Mouse (Mus musculus) spleen, embryonic (tissue): ENCODE data around the gene Caml.

Source experiments
- CTCF ChIA-PET: fragments of 350-600 bp; sonication (Branson Sonifier 250); formaldehyde crosslinking; loops from one replicate; lab custom pipeline; 2022; lab: Charles Lee

Caml gene

DNA sequence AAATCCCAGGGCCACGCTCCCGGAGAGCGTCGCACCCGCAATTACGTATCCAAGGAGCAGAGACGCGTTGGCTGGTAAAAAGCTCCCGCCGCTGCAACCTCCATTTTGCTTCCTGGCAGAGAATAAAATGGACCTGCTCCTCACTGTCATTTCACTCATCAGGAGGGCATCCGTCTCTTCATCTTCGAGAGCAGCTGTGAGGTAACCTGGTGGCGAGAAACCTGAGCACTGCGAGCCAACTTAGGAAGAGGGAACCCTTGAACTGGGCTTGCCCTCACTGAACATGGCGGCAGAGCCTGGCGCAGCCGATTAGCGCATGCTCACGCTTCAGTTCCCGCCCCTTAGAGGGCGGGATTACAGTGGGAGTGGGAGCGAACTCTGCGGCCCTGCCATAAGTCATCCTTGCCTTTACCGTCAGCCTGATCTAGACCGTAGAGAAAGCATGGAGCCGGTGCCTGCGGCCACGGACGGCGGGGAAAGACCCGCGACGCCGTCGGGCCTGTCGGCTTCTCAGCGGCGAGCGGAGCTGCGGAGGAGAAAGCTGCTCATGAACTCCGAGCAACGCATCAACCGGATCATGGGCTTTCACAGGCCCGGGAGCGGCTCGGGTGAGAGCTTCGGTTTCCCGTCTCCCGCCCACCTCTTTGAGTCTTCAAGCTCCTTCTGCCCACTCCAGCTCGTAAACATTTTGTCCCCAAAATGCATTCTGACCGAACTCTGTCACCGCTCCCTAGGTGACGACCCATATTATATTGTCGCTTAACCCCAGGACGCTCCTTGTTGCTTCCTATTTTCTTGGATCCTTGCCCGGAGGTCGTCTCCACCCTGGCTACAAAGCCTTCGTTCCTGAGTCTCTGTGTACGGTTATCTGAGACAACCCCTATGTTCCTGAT, at the start of gene Caml:
Gene Caml (plus strand): TSS at position 357 of the 893 bp plus-strand sequence.
- CTCF ChIA-PET: no interaction called here

DNA sequence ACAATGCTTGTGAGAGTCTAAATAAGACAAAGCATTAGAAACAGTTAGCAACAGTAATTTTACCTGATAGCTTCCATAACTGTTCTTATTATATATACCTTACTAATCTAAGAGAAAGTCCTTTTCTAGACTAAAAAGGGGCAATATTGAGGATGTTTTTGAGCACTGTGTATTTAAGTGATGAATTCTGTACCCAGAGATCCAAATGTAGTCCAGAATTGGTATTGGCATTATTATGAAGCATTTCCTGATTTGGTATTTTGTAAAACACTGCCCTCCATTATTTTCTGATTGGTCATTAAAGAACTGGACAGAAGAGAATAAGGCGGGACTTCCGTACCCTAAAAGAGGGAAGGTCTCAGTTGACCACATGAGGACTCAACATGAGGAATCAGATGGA, 49.4 kb upstream of the Caml start, which contains the start of gene Tmed9:
Gene Tmed9 (plus strand): TSS at position 301 of the 400 bp plus-strand sequence.
- CTCF ChIA-PET: interaction anchor here (0.7 kb wide), 1 partner anchor 588 kb away, joined by 4 read pairs; no protein-coding TSS in a partner anchor

DNA sequence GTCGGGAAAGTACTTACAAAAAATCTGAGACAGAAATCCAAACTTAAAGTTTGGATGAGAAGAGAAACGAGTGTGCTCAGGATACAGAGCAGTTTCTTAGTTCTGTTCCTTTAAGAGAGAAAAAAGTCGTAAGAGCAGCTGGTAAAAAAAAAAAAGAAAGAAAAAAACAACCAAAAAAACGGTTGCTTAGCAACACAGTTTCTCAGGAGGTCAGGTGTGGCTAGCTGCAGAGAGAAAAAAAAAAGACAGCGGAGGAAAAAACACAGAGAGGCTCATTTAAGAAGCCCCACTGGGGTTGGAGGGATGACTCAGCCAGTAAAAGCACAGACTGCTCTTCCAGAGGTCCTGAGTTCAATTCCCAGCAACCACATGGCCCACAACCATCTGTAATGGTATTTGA, 48.5 kb upstream of the Caml start:
- CTCF ChIA-PET: no interaction called here

DNA sequence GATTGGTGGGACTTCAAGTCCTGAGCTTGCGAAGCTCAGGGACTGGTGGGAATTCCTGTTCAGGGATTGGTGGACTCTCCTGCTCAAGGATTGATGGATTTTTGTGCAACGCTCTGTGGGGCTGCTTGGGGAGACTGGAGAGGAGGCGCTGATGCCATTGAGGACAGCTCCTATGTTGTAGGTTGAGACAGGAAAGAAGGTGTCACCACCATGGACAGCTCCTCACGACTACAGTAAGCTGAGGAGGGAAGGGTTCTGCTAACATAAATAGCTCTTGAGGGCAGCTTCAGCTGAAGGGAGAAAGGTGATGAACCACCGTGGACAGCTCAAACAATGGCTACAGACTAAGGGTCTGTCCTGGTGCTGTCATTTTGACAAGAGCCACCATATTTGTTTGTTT, 46.9 kb upstream of the Caml start:
- CTCF ChIA-PET: no interaction called here

DNA sequence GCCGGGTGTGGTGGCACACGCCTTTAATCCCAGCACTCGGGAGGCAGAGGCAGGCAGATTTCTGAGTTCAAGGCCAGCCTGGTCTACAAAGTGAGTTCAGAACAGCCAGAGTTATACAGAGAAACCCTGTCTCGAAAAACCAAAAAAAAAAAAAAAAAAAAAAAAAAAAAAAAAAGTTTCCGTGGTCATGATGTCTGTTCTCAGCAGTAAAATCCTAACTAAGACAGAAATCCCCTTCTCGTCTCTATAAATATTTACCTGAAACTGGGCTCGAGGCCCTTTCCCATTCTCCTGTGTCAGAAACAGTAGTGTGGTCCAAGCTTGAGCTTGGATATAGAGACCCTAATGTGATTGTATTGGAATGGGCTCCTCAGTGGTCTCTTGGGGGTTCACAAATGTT, 45.9 kb upstream of the Caml start:
- CTCF ChIA-PET: interaction anchor here (0.6 kb wide), 1 partner anchor 64 kb away, joined by 3 read pairs; no protein-coding TSS in a partner anchor

DNA sequence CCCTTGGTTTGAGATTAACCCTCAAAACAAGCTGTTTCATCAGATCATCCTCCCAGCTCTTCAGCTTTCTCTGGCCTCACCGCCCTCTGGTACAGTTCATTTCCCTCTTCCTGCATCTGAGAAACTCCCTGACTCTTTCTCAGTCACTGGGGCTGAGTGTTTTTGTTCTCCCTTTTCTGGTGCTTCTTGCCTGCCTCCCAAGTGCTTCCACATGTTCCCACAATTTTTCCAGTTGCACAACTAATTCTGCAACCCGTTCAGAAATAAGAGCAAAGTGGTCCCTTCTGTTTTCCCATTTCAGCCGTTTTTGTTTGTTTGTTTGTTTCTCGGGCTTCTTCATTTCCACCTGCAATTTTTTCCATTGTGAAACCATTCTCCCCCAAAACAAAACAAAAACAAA, 44.7 kb upstream of the Caml start:
- CTCF ChIA-PET: no interaction called here

DNA sequence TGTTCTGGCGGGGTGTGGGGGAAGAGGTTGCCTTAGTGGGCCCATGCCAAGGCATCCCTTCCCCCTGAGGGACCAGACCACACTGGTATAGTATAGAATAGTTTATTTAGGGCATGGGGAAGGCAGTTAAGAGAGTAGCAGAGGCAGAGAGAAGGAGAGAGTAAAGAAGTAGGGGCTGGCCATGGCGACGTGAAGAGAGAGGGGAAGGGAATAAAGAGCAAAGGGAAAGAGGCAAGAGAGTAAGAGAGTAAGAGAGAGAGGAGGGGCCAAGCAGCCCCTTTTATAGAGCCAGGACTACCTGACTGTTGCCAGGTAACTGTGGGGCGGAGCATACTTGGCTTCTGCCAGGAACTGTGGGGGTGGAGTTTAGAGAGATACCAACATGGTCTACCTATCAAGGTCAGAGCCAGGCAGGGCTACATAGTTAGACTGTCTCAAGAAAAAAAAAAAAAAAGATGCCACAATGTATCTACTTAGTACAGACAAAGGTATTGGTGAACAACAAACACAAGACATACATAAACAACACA, 30.8 kb upstream of the Caml start:
- CTCF ChIA-PET: no interaction called here

DNA sequence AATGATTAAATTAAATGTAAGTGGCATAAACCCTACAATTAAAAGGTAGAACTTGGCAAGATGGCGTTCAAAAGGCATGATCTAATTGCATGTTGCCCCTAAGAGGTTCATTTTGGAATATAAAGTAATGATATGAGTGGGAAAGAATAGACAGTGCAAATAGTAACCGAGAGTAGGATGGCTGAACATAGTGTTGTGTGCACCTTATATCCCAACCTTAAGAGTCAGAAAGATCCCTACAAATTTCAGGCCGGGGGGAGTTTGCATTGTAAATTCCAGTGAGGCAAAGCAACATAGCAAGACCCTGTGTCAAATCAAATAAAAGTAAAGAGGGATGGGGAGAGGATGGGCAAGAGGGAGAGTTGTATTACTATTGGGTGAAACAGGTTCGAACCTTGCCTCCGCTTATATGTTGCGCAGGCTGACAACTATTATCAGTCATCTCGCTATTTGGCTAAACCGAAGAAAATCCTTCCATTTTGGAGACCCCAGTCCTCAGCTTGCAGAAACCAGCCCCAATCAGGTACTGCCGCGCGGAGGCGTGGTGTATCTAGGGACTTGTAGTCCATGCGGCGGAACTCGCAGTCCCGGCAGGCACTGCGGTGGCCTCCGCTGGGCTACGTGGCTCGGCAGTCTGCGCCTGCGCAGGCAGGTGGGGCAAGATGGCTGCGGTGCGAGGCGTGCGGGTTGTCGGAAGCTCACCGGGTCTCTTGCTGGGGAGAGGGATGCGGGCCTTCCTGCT, 30.1 kb upstream of the Caml start:
- CTCF ChIA-PET: interaction anchor here (0.9 kb wide), 1 partner anchor 34 kb away, joined by 3 read pairs; no protein-coding TSS in a partner anchor

DNA sequence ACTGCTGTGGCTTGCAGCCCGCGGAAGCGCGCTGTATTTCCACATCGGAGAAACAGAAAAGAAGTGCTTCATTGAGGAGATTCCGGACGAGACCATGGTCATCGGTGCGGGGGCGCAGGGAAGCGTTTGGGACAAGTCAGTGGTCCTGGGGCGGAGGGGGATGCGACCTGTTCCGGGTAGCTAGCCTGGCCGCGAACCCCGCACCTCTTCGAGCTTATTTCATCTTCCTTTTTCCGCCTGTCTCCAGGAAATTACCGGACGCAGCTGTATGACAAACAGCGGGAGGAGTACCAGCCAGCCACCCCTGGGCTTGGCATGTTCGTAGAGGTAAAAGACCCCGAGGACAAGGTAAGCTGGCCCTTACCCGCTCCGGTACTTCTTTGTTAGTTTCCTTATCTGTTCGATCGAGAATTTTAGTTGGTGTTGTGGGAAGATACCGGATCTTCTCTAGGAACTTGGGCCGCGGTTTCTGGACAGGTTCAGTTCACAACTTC, 29.5 kb upstream of the Caml start:
- CTCF ChIA-PET: interaction anchor here (0.9 kb wide), 1 partner anchor 33 kb away, joined by 3 read pairs; no protein-coding TSS in a partner anchor

DNA sequence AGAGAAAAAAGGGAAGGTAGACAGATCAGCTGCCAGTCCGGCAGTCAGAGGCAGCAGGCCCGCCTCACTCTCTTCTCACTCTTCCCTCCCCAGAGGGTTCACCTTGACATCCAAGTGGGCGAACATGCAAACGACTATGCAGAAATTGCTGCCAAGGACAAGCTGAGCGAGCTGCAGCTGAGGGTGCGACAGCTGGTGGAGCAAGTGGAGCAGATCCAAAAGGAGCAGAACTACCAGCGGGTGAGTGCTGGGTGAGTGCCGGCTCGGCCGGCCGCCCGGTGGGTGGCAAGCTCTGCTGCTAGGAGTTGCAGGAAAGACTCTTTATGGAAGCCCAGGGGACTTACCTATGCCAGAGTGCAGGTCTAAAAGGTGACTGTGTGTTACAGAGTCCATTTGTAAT, 27.4 kb upstream of the Caml start:
- CTCF ChIA-PET: no interaction called here

DNA sequence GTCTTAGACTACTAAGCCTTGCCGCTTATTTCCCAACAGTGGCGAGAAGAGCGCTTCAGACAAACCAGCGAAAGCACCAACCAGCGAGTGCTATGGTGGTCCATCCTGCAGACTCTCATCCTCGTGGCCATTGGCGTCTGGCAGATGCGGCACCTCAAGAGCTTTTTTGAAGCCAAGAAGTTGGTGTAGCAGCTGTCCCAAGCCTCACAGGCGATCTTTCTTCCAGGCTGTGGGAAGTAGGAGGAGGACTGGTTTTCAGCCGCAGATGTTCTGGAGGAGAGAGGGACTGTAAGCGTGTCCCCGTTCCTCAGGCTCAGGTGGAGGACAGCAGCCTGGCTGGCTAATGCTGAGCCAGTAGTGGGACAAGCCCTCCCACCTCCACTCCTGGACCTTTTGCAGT, 26.0 kb upstream of the Caml start:
- CTCF ChIA-PET: no interaction called here

DNA sequence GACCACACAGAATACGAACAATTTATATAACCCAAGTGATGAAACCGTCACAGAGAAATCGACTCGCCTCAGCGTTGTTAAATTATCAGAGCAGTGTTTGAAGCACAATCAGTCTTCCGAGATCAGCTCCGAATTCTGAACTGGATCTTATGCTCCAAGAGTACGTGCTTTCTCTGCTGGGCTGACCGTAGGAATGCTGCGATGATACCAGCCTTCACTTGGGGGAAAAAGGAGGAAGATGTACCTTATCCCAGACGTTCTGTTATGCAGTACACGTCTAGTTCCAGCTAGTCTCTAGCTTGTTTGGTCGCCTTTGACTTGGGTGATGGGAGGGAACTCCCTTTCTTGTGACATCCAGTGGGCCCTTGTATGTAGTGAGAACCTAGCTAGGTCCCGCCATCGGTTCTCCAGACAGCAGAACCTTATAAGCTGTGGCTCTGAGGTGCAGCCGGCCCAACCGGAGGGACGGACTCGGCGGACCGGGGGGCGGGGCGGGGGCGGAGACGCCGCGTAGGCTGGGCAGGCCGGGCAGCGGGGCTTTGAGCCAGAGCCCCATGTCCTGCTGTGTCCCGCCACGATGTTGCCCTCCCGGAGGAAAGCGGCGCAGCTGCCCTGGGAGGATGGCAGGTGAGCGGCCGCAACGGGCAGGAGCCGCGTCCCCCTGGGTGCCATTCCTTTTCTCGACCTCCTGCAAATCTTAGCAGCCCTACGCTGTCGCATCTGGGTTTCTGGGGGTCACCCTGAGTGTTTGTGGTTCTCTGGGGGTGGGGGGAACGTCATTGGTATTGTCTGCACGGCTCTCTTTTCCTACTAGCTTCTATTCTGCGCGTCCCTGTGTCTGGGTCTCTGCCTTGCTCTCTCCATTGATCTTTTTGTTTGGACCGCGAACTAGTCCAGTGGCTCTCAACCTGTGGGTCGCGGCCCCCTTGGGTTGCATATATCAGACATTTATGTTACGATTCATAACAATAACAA, 23.0 kb upstream of the Caml start, which contains the start of gene B4galt7:
Gene B4galt7 (plus strand): TSS at position 331 of the 975 bp plus-strand sequence.
- CTCF ChIA-PET: no interaction called here

DNA sequence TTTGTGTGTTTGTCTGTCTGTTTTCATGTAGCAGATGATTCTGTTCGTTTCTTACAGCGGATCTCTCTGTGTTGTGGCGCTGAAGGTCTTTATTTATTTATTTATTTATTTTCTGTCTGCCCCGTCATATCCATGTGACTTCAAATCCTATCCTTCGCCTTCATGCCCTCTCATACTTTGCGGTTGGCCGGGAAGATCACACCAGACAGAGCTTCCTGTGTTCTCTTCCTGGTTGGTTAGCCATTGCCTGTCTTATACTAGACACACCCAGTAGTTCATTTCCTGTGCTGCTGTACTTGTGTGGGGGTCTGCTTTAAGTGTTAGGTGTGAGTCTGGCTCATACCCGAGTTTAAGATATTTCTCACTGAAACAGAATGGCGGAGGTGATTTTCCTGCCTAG, 22.1 kb upstream of the Caml start:
- CTCF ChIA-PET: no interaction called here

DNA sequence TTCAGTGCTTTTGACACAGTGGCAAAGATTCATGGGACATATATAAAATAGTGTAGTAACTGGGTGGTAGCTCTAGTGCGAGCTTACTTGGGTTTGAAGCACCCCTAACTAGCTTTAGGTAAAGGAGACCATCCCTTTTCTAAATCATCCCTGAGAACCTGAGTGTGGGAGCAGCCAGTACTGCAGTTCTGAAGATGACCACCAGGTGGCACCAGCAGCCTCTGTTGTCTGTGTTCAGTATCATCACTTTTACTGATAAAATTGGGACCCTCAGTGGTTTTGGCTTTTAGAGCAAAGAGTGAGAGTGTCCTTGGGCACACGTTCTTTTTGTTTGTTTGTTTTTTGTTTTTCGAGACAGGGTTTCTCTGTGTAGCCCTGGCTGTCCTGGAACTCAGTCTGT, 21.2 kb upstream of the Caml start:
- CTCF ChIA-PET: interaction anchor here (0.5 kb wide), 1 partner anchor 1013 kb away, joined by 6 read pairs; no protein-coding TSS in a partner anchor

DNA sequence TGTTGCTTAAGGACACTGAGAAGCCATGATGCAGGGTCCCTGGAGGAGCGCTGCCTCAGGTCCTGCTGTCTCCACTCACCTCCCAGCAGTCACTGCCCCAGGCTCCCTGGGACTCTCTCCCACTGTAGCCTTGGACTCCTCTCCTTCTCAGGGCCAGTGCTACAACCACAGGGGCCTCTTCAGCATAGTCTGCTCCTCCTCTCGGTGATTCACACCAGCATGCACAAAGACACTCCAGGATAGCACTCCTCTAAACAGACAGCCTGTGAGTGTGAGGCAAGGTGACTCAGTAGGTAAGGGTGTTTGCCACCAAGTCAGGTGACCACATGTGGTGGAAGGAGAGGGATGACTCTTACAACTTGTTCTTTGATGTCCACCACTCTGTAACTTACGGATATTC, 18.2 kb upstream of the Caml start:
- CTCF ChIA-PET: interaction anchor here (0.6 kb wide), 1 partner anchor 946 kb away, joined by 4 read pairs; no protein-coding TSS in a partner anchor

DNA sequence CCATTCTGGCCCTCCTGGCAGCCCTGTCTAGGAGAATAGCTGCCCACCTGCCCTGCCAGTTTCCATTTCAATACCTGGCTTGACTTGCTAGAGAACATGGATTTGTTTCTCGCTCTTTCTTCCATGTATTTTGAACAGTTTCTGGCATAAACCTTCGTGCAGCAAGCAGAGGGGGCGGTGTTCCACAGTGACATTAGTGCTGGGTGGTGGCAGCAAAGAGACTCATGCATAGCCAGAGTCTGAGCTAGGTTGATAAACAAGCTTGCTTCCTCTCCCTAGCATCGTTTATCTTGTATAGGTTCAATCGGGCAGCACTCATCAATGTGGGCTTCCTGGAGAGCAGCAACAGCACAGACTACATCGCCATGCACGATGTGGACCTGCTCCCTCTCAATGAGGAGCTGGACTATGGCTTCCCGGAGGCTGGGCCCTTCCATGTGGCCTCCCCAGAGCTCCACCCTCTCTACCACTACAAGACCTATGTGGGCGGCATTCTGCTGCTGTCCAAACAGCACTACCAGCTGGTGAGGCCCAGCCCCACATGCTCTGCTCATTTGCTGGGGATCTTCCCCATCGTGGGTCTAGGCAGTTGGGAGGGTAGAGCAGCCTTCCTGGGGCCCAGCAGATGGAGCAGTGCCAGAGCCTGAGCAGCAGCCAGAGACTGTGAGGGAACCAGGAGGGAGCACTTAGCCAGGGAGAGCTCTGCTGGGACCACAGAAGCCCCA, 15.7 kb upstream of the Caml start:
- CTCF ChIA-PET: interaction anchor here (0.6 kb wide), 1 partner anchor 129 kb away, joined by 13 read pairs; no protein-coding TSS in a partner anchor

DNA sequence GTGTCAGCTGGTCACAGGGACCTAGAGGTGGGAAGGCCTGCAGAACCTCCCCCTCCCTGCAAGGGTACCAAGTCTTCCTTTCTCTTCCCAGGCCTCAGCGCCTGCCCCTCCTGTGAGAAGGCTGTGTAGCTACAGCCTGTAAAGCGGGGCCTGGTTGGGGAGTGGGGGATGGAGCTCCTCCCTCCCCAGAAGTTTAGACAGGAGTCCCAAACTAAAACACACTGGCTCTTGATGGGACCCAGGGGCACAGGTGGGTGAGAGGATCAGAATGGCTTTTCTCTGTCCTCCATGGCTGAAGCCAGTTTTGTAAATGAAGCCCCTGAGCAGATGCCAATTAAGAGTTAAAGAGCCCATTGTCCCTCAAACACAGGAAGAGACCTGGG, 15.2 kb upstream of the Caml start:
- CTCF ChIA-PET: no interaction called here

DNA sequence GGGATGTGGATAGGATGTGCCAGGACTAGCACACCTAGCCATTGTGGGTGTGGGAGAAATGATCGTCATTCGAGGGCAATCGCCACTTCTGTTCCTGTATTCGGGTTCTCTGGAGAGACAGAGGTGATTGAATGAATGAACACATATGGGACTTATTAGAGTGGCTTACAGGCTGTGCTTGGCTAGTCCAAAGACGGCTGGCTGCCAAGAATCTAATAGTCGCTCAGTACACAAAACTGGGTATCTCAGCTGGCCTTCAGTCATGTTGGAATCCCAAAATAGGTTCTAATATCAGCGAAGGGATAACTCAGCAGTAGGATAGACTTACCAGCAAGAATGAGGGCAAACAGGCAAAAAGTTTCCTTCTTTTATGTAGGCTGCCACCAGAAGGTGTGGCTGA, 10.8 kb upstream of the Caml start:
- CTCF ChIA-PET: no interaction called here

DNA sequence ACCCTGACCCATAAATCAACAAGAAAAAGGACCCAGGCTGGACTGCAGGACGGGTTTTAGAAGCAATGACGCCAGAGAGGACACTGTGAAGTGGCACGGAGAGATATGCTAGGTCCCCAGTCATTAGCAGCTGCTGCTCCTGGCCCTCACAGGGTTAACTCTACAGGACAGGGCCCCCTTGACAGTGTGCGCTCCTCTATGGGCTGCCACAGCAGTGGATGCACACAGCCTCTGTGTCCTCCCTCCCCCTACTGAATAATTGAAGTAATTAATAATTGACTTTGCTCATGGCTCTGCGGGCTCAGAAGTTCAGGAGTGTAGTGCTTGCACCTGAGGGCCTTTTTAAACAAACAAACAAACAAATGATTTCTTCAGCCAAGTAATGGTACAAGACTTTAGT, 9.3 kb upstream of the Caml start:
- CTCF ChIA-PET: no interaction called here

DNA sequence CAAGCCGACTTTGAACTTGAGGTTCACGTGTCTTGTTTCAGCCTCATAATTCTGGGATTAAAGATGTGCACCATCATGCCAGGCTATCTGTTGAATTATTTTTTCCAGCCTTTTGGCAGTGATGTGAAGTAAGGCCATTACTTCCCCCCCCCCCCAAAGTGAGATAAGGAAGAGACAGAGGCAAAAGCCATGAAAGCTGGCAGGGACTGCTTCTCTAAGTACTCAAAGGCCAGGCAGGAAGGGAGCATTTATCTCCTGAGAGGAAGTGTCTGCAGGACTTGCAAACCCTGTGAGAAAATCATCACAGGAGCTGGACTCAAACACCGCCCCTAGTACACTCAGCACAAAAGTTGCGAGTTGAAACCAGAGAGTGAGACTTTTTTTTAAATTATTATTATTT, 3.5 kb upstream of the Caml start:
- CTCF ChIA-PET: no interaction called here
